Mouse (Mus musculus): Measurements from ENCODE around the gene Enam. TPM values are rescaled to one million over a fixed set of nuclear protein-coding genes. Genes with fewer than 3 reads are reported as not detected.

The Enam gene
- total and polyA plus RNA-seq, 3 experiments, result 0.04 to 0.09 TPM; not detected in 1

Other genes starting within 250 kb of the Enam start
- not detected in 2 replicates for gene Gm7714, start 219.1 kb upstream of the Enam start, total RNA-seq (2012; rRNA removed)
- not detected in 2 replicates for gene Gm7714, start 219.1 kb upstream of the Enam start, total RNA-seq (2014; rRNA removed)
- not detected in 2 replicates for gene Gm7714, start 219.1 kb upstream of the Enam start, polyA plus RNA-seq (2012; ENCODE audit: insufficient read length, low read depth)
- gene Prol1, start 170.7 kb upstream of the Enam start, total RNA-seq (2012; rRNA removed), result not detected in 2 replicates
- not detected in 2 replicates for gene Prol1, start 170.7 kb upstream of the Enam start, total RNA-seq (2014; rRNA removed)
- not detected in 2 replicates for gene Prol1, start 170.7 kb upstream of the Enam start, polyA plus RNA-seq (2012; ENCODE audit: insufficient read length, low read depth)
- gene Amtn, start 111.9 kb upstream of the Enam start, total RNA-seq (2012; rRNA removed), result 0.34 TPM in 1 of 2 replicates, not detected in the other
- gene Amtn, start 111.9 kb upstream of the Enam start, total RNA-seq (2014; rRNA removed), result not detected in 2 replicates
- not detected in 2 replicates for gene Amtn, start 111.9 kb upstream of the Enam start, polyA plus RNA-seq (2012; ENCODE audit: insufficient read length, low read depth)
- 0.08 TPM in 1 of 2 replicates, not detected in the other for gene Ambn, start 32.0 kb upstream of the Enam start, total RNA-seq (2012; rRNA removed)
- 0.20 TPM in 1 of 2 replicates, not detected in the other for gene Ambn, start 32.0 kb upstream of the Enam start, total RNA-seq (2014; rRNA removed)
- not detected in 2 replicates for gene Ambn, start 32.0 kb upstream of the Enam start, polyA plus RNA-seq (2012; ENCODE audit: insufficient read length, low read depth)
- gene Jchain, start 39.9 kb downstream of the Enam start, total RNA-seq (2012; rRNA removed), result 477 and 729 TPM in 2 replicates
- gene Jchain, start 39.9 kb downstream of the Enam start, total RNA-seq (2014; rRNA removed), result 1,234 and 1,319 TPM in 2 replicates
- gene Jchain, start 39.9 kb downstream of the Enam start, polyA plus RNA-seq (2012; ENCODE audit: insufficient read length, low read depth), result 336 and 364 TPM in 2 replicates
- 66.6 and 90.4 TPM in 2 replicates for gene Utp3, start 66.5 kb downstream of the Enam start, total RNA-seq (2012; rRNA removed)
- gene Utp3, start 66.5 kb downstream of the Enam start, total RNA-seq (2014; rRNA removed), result 55.5 and 55.9 TPM in 2 replicates
- gene Utp3, start 66.5 kb downstream of the Enam start, polyA plus RNA-seq (2012; ENCODE audit: insufficient read length, low read depth), result 169 and 197 TPM in 2 replicates
- gene Rufy3, start 77.1 kb downstream of the Enam start, total RNA-seq (2012; rRNA removed), result 13.6 and 17.2 TPM in 2 replicates
- gene Rufy3, start 77.1 kb downstream of the Enam start, total RNA-seq (2014; rRNA removed), result 17.4 and 19.9 TPM in 2 replicates
- gene Rufy3, start 77.1 kb downstream of the Enam start, polyA plus RNA-seq (2012; ENCODE audit: insufficient read length, low read depth), result 21.8 and 22.3 TPM in 2 replicates
- 56.8 and 60.5 TPM in 2 replicates for gene Grsf1, start 188.2 kb downstream of the Enam start, total RNA-seq (2012; rRNA removed)
- 109 and 115 TPM in 2 replicates for gene Grsf1, start 188.2 kb downstream of the Enam start, total RNA-seq (2014; rRNA removed)
- gene Grsf1, start 188.2 kb downstream of the Enam start, polyA plus RNA-seq (2012; ENCODE audit: insufficient read length, low read depth), result 100 and 126 TPM in 2 replicates
- gene Mob1b, start 232.9 kb downstream of the Enam start, total RNA-seq (2012; rRNA removed), result 7.0 and 7.6 TPM in 2 replicates
- 11.9 and 13.0 TPM in 2 replicates for gene Mob1b, start 232.9 kb downstream of the Enam start, total RNA-seq (2014; rRNA removed)
- gene Mob1b, start 232.9 kb downstream of the Enam start, polyA plus RNA-seq (2012; ENCODE audit: insufficient read length, low read depth), result 9.0 and 10.5 TPM in 2 replicates